Mouse (Mus musculus) cerebellum, adult (tissue): Measurements from ENCODE around the gene Poc1a.

Experiments used
- ATAC-seq: cut with Nextera tagmentation; 2 replicates; pipeline ENCODE4 v1.9.2; 2017; ENCODE audit warnings: mild to moderate bottlenecking, moderate library complexity, mixed read lengths; ENCODE audit not compliant: insufficient number of reproducible peaks, low FRiP score, low TSS enrichment

Gene Poc1a

DNA sequence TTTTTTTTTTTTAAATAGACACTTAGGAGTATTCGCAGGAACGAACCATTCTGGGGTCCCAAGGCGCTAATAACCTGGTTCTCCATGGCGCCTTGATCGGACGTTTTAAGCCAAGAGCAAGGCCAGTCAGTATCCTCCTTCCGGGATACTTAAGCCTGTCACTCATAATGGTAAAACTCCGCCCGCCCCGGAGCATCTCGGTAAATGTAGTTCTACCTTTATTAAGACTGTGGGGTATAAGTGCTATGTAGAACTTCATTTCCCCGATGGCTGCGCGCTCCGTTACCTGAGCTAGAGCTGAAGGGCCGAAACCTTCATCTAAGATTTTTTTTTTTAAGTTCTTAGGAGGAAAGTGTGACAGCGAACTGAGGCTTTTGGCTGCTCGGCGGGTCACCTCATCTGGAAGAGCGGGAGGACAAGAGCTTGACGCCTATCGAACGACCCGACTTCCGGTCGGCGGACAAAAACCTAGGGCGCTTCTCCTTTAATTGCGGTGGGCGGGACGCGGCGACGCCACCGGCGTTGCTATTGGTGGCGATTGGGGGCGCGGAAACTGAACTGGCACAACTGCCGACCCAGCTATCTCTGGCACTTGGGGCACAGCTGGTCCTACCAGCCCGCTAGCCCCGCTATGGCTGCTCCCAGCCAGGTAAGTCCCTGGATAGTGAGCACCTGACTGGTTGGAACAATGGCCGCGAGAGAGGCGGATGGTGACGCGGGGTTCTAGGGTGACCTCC, at the start of gene Poc1a:
TSS of gene Poc1a (plus strand) at position 254 of the 737 bp plus-strand sequence.
- peak; percentile 94 for ATAC-seq

DNA sequence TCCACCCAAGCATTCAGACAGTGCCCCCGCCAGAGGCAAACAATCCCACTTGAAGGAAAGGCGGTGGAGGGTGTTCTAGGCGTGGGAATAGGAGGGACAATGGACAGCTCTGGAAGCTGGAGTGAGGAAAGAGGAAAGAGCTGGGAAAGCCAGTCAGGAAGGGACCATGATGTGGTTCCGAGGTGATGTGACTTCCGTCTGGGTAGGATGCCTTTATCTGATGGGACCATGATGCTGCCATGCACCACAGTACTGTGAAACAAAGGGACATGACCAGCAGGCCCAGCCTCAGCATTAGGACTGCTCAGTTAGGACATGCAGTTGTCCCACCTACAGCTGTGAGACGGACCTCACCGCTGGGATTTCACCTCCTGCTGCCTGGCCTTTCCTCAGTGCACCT, 49.6 kb upstream of the Poc1a start:
- ATAC-seq: no peak

DNA sequence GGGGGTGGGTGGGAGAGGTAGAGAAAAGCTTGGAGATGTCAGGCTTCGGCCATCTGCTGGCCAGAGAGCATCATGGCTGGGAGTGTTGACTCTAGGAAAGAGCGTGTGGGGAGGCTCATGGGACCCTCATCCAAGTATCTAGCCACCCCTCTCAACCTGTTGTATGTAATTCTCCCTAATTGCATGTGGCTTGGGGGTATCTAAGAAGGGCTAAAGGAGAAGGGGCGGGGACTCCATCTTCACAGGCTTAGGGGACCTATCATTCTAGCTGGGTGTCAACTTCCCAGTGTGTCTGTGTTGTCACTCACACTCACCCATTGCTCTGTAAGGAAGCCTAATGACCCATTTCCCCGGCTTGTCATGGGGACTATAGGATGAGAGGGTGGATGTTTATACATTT, 49.0 kb upstream of the Poc1a start:
- ATAC-seq: no peak

DNA sequence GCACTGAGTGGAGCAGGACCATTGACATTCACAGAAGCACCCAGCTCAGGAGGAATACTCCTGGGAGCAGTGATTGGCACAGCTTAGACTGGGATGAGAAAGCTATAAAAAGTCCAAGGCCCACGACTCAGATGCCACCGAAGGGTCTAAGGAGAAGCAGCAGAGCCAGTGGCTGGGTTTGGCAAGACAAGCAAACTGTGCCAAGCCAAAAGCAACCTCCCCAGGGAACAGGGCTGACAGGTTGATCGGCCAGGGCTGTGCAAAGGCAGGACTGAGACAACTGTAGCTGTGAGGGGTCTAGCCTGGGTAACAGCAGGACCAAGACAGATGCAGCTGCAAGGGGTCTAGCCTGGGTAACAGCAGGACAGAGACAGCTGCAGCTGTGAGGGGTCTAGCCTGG, 47.9 kb upstream of the Poc1a start:
- no peak for ATAC-seq

DNA sequence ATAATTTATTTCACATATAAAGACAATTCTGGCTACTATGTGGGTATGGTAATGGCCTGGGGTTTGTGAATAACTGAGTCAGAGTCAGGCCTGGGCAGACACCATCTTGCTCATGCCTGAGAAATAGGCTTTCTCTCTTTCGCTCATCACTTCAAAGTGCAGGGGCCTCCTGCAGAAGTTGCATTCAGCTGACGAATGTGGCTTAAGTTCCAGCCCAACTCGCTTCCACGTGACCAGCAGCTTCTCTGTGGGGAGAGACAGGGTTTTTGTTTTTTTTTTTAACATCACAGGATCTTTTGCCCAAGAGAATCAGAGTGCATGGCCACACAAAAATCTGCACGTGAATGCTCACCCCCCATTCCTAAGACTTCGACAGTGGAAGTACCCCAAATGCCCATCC, 46.9 kb upstream of the Poc1a start:
- ATAC-seq: no peak

DNA sequence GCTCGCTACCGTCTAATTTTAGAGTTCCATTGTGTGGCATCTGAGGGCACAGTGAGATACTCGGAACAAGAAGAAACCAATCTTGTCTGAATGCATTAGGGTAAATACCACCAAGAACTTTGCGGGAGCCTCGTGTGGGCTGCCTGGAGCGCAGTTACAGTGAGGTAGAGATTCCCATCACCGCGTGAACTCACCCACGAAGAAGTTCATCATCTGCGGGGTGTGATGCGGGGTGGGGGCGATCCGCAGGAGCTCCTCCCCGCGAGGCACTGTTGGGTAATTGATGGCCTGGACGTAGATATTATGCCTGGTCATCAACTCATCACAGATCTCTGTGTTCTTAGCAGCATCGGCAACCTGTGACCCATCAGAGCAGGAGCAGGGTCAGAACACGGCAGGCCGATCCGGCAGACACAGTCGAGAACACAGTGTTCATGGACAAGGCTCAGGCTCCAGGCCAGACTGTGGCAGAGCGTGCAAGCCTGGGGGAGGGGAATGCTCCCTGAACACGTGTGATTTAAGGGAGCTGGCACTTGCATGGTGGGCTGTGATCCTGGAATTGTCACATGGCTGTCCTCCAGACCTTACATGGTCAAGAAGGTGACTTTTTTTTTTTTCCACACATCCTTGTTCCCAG, 45.5 kb upstream of the Poc1a start:
- no peak for ATAC-seq

DNA sequence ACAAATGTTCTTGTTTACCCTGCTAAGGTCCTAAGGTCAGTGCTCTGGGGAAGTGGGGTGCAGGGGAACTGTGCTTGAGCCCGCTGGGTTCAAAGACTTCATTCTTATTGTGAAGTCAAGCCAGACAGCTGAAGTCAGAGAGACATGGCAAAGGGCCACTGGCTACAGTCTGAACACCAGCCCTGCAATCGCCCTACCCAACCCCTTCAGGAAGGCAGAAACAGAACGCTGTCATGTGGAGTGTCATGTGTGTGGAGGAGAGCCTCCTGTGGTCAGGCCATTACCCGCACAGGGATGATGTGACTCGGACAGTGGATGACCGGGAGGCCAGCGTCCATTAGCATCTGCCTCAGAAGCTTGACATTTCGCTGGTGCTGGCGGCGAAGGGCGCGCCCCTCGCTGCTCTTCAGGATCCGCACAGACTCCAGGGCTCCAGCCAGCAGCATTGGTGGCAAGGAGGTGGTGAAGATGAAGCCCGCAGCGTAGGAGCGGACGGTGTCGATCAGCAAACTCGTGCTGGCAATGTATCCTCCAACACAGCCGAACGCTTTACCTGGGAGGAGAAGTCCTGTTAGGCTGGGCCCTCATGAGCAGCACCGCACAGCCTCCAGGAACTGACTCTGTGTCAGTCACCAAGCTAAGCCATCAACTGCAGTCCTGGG, 44.6 kb upstream of the Poc1a start:
- no peak for ATAC-seq

DNA sequence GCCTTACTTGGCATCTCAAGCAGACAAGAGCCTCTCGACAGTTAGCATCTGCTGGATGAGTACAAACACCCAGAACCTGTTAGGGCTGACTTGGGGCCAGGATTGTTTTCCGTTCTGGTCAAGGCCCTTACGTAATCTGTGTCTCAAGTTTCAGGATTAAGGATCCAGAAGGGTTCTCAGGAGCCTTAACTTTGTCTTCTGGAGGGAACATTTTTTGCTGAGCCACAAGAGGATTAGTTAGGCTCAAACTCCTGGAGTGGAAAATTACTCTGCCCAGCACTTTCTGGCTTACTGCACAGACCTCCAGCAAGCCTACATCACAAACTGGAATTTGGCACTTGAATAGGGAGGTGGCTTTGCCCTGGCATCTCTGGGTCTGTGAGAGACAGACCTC, 44.0 kb upstream of the Poc1a start:
- no peak for ATAC-seq

DNA sequence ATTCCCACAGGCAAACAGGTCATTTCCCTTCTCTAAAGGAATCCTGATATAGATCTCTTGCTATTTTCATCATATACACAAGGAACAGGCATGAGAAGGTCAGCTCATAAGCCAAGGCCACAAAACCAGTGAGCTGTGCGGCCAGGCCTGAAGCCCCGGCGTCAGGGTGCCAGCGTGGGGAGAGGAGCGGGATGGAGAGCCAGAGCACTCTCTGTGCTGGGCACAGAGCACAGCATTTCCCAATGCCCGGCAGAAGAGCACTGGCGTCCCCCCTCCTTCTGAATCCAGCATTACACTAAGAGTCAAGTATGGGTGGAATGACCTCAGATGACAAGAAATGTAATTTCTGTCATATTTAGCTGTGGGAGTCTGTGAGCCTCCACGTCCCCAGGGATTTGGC, 43.5 kb upstream of the Poc1a start:
- ATAC-seq: no peak

DNA sequence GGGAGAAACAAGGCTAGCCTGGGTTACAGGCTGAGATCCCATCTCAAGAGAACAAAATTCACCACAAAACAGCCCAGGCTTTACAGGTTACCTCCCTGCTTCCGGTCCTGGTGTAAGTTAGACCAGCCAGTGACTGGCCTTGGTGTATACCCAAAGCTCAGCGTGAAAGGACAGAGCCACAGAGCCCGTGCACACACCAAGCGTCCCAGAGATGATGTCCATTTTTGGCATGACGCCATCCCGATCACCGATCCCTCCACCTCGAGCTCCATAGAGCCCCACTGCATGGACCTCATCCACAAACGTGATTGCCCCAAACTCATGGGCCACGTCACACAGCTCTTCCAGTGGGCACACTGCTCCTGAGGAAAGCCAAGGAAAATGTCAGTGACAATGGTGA, 43.0 kb upstream of the Poc1a start:
- no peak for ATAC-seq

DNA sequence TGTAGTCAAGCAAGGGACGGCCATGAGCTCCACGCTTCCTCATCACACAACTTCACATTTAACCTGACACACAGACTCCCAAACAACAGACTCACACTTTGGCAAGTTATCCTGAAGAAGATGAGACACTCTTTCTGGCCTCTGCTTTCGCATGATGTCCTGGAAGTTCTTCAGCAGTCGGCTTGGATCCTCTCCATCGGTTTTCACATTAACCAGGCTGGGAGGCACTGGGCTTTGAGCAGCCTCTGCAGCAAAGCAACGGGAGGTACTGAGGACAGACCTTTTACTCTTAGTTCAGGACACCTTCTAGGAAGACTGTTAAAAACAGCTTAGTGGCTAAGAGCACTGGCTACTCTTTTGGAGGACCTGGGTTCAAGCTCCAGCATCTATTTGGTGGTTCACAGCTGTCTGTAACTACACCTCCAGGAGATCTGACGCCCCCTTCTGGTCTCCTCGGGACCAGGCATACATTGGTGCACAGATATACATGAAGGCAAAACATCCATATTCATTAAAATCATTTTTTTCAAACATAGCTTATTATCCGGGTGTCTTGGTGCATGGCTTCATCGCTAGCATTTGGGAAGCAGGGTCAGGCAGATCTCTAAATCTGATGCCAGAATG, 39.2 kb upstream of the Poc1a start:
- no peak for ATAC-seq

DNA sequence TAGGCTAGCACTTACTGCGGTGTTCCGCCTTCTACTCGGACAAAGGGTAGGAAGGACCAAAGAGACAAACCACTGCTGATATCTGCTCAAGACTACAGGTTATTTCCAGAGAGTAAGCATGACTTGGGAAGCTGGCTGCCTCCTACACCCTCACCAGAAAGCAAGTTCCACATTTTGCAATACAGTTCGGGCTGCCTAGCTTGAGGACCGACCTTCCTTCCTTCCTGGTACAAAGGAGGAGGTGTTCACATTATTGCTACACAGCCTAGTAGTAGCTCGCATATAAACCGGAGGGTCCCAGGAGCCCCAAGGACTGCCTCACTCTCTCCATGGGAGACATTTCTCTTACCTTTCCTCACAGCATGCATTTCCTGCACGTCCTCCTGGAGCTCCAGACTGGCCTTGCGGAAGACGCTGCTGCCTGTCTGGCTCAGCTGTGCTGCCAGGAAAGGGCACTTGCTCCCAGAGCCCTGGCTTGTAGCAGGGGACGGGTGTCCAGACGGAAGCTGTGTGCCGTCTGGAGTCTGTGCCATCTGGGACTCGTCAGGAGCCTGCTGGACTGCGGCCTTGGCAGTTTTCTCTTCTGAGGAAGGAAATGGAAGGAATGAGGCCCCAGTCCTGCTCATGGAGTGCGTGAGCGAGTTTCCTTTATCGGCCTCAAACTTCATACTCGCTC, 37.9 kb upstream of the Poc1a start:
- ATAC-seq: peak; percentile 76

DNA sequence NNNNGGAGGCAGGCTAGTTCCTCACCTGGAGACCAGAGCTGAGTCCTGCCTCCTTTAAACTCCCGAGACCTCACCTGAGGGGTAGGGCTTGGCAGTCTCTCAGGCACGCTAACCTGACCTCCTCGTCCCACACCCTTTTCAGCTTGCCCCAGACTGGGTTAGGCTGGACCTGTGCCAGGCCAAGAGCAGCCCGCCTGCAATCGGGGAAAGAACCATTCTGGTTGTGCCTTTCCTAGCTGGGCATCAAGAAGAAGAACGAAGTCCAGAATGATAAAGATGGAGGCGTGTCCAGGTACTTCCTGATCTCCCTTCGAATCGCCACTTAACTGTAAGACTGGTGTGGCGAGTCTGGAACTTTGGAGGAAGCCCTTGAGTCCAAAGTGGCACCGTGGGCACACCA, 31.3 kb upstream of the Poc1a start:
- no peak for ATAC-seq

DNA sequence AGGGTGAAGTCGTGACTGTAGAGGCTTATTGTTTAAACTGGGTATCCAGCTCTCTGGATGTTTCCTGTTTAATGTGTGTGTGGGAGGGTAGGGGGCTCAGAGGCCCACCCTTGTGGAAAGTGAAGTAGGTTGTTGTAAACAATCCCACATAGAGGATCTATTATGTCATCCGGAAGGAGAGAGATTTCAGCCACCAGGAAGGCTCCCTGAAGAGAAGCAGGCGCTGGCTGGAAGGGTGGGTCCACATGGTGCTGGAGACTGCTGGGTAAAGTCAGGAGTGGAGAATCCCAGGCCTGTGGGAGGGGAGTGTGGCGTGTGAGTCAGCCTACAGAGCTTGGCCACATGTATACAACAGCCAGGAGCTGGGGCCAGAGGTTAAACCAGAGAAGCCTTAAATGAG, 30.6 kb upstream of the Poc1a start:
- ATAC-seq: no peak

DNA sequence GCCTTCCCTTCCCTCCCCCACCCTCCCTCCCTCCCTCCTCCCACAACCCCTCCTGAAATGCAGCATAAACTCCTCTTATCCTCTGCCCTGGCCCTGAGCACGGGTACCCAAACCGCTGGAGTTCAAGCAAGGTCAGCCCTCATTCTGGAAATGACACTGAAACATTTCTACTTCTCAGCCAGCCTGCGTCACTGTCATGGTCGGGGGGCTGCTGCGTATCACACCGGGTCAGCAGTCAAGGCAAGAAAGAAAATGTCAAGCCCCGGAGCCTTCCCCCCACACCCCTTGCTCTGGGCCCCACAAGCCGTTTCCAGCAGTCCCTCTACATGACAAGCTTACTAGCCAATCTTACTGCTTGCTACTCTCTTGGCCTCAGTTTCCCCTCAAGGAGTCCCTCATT, 29.8 kb upstream of the Poc1a start:
- no peak for ATAC-seq

DNA sequence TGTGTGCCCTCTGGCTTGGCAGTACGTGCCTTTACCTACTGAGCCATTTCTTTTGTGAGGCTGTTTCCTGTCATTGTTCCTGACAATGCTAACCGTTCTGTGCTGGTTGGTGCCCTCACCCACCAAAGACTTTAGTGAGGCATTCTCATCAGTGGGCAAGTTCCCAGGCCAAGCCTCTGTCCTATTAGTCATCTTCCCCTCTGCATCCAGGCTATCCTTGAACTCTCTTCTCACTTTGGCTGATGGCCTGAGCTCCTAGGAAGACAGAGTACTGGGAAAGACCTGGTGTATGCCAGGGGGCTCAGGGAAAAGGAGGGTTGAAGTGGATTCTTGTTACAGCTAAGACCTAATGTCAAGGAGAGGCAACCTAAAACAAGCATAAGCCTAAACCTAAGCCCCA, 26.9 kb upstream of the Poc1a start:
- no peak for ATAC-seq

DNA sequence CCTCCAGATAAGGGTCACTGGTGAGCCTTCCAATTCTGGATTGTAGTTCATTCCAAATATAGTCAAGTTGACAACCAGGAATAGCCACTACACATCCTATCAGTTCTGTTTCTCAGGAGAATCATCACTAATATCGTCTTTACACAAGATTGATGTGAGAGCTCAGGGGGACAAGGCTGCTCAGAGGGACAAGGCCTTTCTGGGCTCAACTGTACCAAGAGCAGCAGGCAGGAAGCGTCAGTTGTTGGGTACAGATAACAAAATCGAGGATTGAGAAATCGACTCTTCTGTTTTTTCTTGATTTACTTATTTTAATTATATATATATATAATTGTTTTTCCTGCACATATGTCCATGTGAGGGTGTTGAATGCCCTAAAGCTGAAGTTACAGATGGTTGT, 22.4 kb upstream of the Poc1a start:
- no peak for ATAC-seq

DNA sequence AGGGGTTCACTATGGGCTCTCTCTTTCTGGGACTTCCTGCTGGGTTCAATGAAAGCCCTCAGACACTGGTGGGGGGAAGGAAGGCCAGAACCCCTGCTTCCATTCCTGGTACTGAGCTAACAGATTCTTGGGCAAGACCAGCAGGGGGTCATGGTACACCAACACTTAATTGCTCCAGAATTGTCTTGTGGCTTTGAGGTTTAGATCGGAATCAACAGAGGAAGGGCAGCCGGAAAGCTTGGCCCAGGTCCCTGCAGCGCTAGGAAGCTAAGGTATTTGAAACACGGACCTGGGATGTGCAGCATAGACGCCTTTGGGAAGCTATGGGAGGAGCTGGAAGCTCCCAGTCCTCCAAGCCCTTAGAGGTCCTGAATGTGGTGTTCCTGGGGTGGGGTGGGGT, 21.9 kb upstream of the Poc1a start:
- ATAC-seq: no peak

DNA sequence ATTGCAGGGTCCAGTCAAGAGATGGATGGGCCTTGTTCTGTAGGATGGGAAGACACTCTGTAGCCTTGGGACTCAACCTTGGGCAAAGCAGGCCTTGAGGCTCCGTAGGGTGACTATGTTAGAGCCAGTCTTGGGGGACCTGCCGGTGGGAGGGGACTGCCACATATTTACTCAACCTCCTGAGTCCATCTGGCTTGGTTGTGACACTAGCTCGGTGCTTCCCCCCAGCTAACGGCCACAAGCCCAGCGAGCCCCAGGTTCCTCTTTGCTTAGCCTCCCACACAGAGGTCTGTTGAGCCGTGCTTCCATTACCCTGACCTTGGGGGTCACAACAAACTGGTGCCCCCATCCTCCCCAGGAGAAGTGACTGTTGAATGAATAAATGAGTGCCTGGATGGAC, 19.8 kb upstream of the Poc1a start:
- no peak for ATAC-seq

DNA sequence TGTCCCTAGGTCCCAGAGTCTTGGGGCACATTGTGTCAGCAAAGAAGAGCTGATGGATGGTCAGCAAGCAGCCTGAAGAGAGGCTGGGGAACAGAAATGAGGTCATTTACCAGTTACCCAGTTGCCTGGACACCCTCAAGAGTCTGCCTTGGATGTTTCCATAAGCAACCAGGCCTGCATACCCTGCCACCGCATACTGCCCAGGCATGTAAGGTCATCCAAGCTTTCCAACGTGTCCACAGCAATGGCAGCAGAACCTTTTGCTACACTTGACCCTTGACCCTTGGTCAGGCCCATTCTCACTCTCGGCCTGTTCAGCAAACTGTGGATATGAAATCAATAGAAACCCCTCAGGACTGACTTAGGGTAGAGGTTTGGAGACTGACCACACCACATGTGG, 19.4 kb upstream of the Poc1a start:
- no peak for ATAC-seq

DNA sequence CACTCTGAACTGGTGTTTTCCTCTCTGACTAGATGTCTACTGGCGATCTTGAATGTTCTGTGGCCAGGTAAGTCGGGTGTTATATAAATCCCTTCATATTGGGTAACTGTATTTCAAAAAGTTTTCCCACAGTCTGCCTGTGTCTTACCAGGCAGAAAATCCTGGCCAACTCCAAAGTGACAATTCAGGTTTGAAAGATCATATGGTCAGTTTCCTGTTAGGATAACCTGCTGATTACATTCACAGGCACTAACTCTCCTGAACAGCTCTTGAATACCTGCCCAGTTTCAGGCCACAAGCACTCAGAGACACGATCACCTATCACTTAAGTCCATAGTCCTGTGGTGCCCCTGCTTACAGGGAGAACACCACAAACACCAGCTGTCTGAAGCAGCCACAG, 18.8 kb upstream of the Poc1a start:
- ATAC-seq: no peak
